Mouse (Mus musculus) small intestine, adult 2 months (tissue): ENCODE data around the gene Lrp2.

Experiments
- CTCF ChIP-seq: fragments of 200-500 bp; IDR thresholded peaks from 2 replicates; pipeline ENCODE4 v1.5.1; 2012; ENCODE audit warnings: low read depth, mild to moderate bottlenecking, control low read depth, inconsistent platforms, low read length, moderate library complexity, mixed read lengths; ENCODE audit not compliant: insufficient replicate concordance, insufficient read length; ENCODE audit errors: extremely low read depth
- POLR2A ChIP-seq: fragments of 200-500 bp; IDR thresholded peaks from 2 replicates; pipeline ENCODE4 v1.6.1; 2012; ENCODE audit warnings: low read depth, mild to moderate bottlenecking, control low read depth, inconsistent platforms, low read length, moderate library complexity

DNA sequence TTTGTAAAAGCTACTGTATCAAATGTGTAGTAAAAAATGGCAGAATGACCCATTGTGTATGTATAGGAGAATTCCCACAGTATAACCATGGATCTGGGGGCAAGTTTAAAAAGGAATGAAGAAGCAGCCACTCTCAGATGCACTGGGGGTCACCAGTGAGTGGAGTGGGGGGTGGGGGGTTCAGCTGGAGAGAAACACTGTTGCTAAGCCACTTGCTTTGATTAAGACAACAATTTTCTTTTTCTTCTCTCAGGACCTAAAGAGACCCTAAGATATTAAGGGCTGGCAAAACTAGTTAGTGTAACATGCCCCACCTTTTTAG is 12.2 kb downstream of the Lrp2 start:
- TF ChIP-seq CTCF = no peak
- no peak for TF ChIP-seq POLR2A
